Mouse (Mus musculus) kidney, postnatal 0 days (tissue): ENCODE data around the gene Gpr55. TPM values are rescaled to one million over a fixed set of nuclear protein-coding genes. Genes with fewer than 3 reads are reported as not detected.
A peak's percentile ranks its signal among the peaks of the same experiment; 100 is the strongest.

Source experiments
- ATAC-seq: fragments of 200-750 bp; cut with Nextera tagmentation; replicated peaks from 2 replicates; pipeline ENCODE4 v1.8.0; 2017; ENCODE audit warnings: low read depth, moderate number of reproducible peaks, moderate TSS enrichment, moderate library complexity; ENCODE audit not compliant: low FRiP score
- DNase-seq: peaks from one replicate; pipeline ENCODE4 v3.0.0-alpha.2; 2016; ENCODE audit warnings: low spot score
- H3K27ac ChIP-seq: fragments of 300-500 bp; sonication (generic); 2 replicates; pipeline ENCODE4 v1.5.1; 2014; ENCODE audit warnings: mild to moderate bottlenecking
- H3K27me3 ChIP-seq: fragments of 300-500 bp; sonication (generic); 2 replicates; pipeline ENCODE4 v1.6.1; 2014; ENCODE audit warnings: low read length, mixed read lengths; ENCODE audit not compliant: insufficient read depth
- H3K36me3 ChIP-seq: fragments of 300-500 bp; sonication (generic); 2 replicates; pipeline ENCODE4 v1.6.1; 2014; ENCODE audit warnings: low read length, mixed read lengths; ENCODE audit not compliant: insufficient read depth
- H3K4me1 ChIP-seq: fragments of 300-500 bp; sonication (generic); replicated peaks from 2 replicates; pipeline ENCODE4 v1.6.1; 2014; ENCODE audit warnings: antibody characterized with exemption, low read length, mixed read lengths; ENCODE audit not compliant: insufficient read depth
- H3K4me2 ChIP-seq: fragments of 300-500 bp; sonication (generic); 2 replicates; pipeline ENCODE4 v1.6.1; 2014; ENCODE audit warnings: mild to moderate bottlenecking, low read length, moderate library complexity, mixed read lengths
- H3K4me3 ChIP-seq: fragments of 300-500 bp; sonication (generic); replicated peaks from 2 replicates; pipeline ENCODE4 v1.5.1; 2014; ENCODE audit warnings: low read depth, low read length
- H3K9ac ChIP-seq: fragments of 300-500 bp; sonication (generic); 2 replicates; pipeline ENCODE4 v1.6.1; 2014; ENCODE audit warnings: low read depth, low read length
- H3K9me3 ChIP-seq: fragments of 300-500 bp; sonication (generic); replicated peaks from 2 replicates; pipeline ENCODE4 v1.6.1; 2016; ENCODE audit warnings: low read length, inconsistent platforms, mixed read lengths
- CTCF ChIP-seq: IDR thresholded peaks from 2 replicates; pipeline ENCODE4 v1.5.1; 2016; ENCODE audit warnings: antibody characterized with exemption, low read depth, mild to moderate bottlenecking, moderate library complexity
- WGBS: fragments of 180-500 bp; shearing (Covaris S2); extraction: QIAGEN DNeasy Blood & Tissue Kit; methylation state at CpG from one replicate; pipeline ENCODE4 v1.1.7; 2014; 5-methylcytosine and 5-hydroxymethylcytosine counted together
- polyA plus RNA-seq: library from polyadenylated mRNA; unstranded; fragments of >200 nt; fragmentation: Nextera tagmentation; extraction: Ambion mirVana; gene quantifications from 2 replicates; pipeline ENCODE4 v1.2.1, GENCODE M21; 2015

Gpr55 gene
- polyA plus RNA-seq, 1 experiment from 2014 or later, result 0.03 TPM

DNA sequence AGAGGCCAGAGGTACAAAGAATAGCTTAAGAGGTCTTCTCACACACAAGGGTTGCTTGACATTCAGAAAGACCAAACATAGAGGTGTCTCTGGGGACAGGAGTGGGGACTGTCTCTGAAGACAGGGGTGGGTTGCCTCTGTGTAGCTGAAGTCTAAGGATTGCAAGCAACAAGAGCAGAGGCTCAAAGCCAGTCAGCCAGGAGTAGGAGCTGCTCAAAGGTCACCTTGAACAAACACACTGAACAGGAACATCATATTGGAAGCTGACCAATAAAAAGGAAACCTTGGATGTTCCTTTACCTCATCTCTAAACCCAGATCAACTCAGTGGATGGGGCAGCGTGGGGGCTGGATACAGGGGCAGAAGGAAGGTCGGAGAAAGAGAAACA lies 924 bp downstream of the Gpr55 start:
- ATAC-seq (no peak), DNase-seq (no peak)
- Histone ChIP-seq H3K36me3 (no peaks in the 10 kb centered on the region), H3K27me3 (no peaks in the 10 kb centered on the region), H3K4me1 (no peaks in the 10 kb centered on the region), H3K4me2 (no peak overlapping the region), H3K9me3 (no peaks in the 10 kb centered on the region), H3K4me3 (no peak overlapping the region), H3K9ac (no peak overlapping the region), H3K27ac (no peak overlapping the region)
- 59% methylated on average over 2 of the region's 2 CpGs for WGBS
- no peak for TF ChIP-seq CTCF

DNA sequence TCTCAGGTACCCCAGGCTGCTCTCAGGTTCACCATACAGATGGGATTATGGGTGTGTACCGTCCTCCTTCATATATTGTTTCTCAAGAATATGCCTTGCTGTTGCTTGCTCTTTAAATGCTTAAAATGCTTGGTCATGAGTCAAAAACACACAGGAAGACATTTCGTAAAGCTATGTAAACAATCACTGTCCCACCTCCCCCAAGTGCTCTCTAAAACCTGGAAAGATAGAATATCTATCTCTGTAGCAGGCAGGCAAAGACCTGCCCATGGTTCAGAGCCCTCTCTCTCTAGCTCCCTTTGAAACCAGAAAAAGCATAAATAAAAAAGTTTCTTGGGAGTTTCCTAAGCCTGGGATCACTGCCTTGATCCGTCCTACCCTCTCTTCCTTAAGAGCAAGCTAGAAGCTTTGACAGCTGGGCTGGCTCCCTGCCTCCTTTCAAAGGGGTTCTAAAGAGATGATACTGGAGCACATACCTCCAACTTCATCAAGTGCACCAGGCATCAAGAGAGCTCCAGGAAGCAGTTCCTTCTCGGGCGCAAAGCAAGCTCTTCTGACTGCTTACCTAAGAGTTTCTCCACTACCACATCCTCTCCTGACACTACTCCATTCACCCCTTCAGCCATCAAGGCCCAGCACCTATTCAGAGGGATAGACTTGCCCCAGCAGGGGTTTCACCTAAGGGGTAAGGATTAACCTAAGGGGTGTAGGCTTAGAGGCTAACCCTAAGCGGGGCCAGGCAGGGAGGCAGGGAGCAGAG lies 1.5 kb downstream of the Gpr55 start:
- 54% methylated on average over 6 of the region's 6 CpGs for WGBS
- H3K27ac ChIP-seq, result no peak overlapping the region
- DNase-seq, result no peak
- H3K36me3 ChIP-seq, result no peaks in the 10 kb centered on the region
- no peaks in the 10 kb centered on the region for H3K9me3 ChIP-seq
- H3K4me2 ChIP-seq, result no peak overlapping the region
- H3K27me3 ChIP-seq, result no peaks in the 10 kb centered on the region
- no peak for TF ChIP-seq CTCF
- H3K4me1 ChIP-seq, result no peaks in the 10 kb centered on the region
- ATAC-seq, result no peak
- H3K4me3 ChIP-seq, result no peak overlapping the region
- no peak overlapping the region for H3K9ac ChIP-seq

DNA sequence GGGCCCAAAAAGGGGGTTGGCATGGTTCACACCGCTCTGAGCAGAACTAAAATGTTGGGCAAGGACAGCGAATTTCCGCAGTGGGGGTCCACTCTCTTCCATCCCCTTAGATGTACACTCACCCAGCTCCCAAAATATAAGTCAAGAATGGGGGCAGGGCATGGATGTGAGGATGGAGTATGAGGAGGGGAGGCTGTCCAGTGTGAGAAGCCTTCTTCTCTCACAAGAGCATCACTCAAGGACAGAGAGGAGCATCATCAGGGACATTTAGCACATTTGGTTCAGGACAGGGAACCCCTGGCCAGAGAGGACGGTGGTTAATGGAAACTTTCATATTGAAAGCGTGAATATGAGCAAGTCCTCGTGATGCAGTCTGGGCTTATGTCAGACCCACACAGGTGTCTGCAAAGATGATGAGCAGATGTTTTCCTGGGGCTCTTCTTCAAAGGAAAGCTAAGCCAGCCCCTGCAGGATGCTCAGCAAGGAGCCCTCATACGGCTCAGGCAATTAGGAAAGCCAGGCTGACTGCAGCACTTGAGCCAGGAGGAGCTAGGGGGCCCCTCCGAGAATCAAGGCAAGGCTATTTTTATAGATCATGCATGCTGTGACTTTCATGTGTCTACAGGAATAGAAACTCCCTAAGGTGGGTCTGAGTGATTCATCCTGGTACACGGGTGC lies 2.7 kb downstream of the Gpr55 start:
- WGBS, result 62% methylated on average over 9 of the region's 9 CpGs
- no peak overlapping the region for H3K27ac ChIP-seq
- no peaks in the 10 kb centered on the region for H3K9me3 ChIP-seq
- DNase-seq, result no peak
- ATAC-seq, result no peak
- H3K9ac ChIP-seq, result no peak overlapping the region
- no peak overlapping the region for H3K4me3 ChIP-seq
- H3K27me3 ChIP-seq, result no peaks in the 10 kb centered on the region
- H3K4me2 ChIP-seq, result no peak overlapping the region
- H3K4me1 ChIP-seq, result no peaks in the 10 kb centered on the region
- TF ChIP-seq CTCF, result no peak
- no peaks in the 10 kb centered on the region for H3K36me3 ChIP-seq

DNA sequence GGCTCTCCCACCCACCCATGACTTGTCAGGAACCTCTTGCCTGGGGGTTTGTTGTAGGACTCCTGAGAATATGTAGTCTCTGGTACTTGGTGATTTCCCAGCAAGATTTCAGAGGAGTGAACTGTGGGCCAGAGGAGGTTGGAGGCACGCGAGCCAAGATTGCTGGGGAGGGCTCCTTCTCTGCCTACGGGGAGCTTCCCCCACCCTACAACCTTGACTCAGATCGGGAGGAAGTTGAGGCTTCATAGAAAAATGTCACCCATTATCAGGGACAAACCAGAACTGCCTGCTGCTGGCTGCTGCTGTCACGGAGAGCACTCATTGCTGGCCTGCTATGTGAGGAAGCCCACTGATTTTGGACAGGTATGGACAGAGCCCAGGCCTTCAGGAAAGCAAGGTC lies 3.5 kb downstream of the Gpr55 start:
- 78% methylated on average over 5 of the region's 5 CpGs for WGBS
- Histone ChIP-seq H3K27me3 (no peaks in the 10 kb centered on the region), H3K4me1 (no peaks in the 10 kb centered on the region), H3K9me3 (no peaks in the 10 kb centered on the region), H3K36me3 (no peaks in the 10 kb centered on the region), H3K9ac (no peak overlapping the region), H3K27ac (no peak overlapping the region), H3K4me2 (no peak overlapping the region), H3K4me3 (no peak overlapping the region)
- ATAC-seq, result no peak
- no peak for DNase-seq
- no peak for TF ChIP-seq CTCF

DNA sequence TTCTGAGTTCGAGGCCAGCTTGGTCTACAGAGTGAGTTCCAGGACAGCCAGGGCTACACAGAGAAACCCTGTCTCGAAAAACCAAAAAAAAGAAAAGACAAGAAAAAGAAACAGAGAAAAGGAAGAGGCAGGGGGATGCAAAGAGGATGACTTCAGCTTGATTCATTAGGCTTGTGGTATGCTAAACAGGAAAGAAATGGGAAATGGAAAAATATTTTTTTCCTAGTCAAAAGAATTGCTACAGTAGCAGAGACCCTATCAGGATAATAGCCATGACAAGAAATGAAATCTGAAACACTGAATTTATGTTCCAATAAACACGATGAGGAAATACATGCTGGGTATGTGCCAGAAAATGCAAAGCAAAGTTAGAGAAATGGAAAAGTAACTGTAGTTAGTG lies 5.7 kb downstream of the Gpr55 start:
- WGBS, result 63% methylated on average over 3 of the region's 3 CpGs
- H3K4me2 ChIP-seq, result no peak overlapping the region
- no peak for ATAC-seq

DNA sequence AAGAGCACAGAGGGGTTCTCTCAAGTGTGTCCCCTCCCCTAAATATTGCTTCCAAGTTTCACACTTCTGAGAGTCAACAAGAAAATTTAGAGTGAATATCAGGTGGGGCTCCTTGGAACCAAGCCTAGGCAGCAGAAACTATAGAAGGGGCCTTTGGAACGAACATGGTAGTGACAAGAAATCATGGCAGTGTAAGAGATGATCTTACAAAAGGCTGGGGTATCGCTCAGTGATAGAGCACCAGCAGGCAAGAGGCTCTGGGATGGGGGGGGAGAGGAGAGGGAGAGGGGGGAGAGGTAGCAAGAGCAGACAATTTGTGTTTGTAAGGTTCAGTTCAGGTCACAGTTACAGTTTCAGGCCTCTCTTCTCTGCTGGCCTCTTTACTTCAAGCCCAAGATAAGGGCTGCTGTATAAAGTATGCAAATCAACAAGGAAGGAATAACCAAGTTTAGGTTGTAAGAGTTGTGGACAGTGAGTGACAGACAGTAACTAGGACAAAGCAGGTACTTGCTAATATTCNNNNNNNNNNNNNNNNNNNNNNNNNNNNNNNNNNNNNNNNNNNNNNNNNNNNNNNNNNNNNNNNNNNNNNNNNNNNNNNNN lies 11.6 kb downstream of the Gpr55 start:
- Histone ChIP-seq H3K4me1 (no peaks in the 10 kb centered on the region), H3K27ac (no peak overlapping the region), H3K27me3 (no peaks in the 10 kb centered on the region), H3K9ac (no peak overlapping the region), H3K4me3 (no peak overlapping the region), H3K36me3 (no peaks in the 10 kb centered on the region), H3K4me2 (no peak overlapping the region), H3K9me3 (no peaks in the 10 kb centered on the region)
- WGBS, result 81% methylated on average over 2 of the region's 2 CpGs
- ATAC-seq (no peak), DNase-seq (no peak)
- no peak for TF ChIP-seq CTCF

More for the DNA sequence above, 5.7 kb downstream of the Gpr55 start:
- TF ChIP-seq CTCF, result no peak
- Histone ChIP-seq H3K9ac (no peak overlapping the region), H3K4me3 (no peak overlapping the region), H3K4me1 (no peaks in the 10 kb centered on the region), H3K36me3 (no peaks in the 10 kb centered on the region), H3K27me3 (no peaks in the 10 kb centered on the region), H3K9me3 (no peaks in the 10 kb centered on the region), H3K27ac (no peak overlapping the region)
- peak; percentile 60 for DNase-seq
